Mouse (Mus musculus) cerebellum, adult 2 months (tissue): Measurements from ENCODE around the gene Abhd6.

Experiments
- CTCF ChIP-seq: fragments of 200-500 bp; IDR thresholded peaks from 2 replicates; pipeline ENCODE4 v1.5.1; 2011; ENCODE audit warnings: low read depth, mild to moderate bottlenecking, control low read depth, low read length, moderate library complexity, borderline replicate concordance; ENCODE audit not compliant: insufficient read depth
- POLR2A ChIP-seq: fragments of 200-500 bp; IDR thresholded peaks from 2 replicates; pipeline ENCODE4 v1.6.1; 2011; ENCODE audit warnings: low read length, control low read depth, borderline replicate concordance; ENCODE audit not compliant: insufficient read depth

GRCm38 (mm10) chr14:8020011-8020410, 17.3 kb downstream of the Abhd6 start:
- TF ChIP-seq CTCF (no peak), POLR2A (no peak)
